Mouse (Mus musculus) spleen, postnatal 0 days (tissue): ENCODE measurements around the gene Prelid1. TPM values are rescaled to one million over a fixed set of nuclear protein-coding genes. Genes with fewer than 3 reads are reported as not detected.

Experiments used
- polyA plus RNA-seq: library from polyadenylated mRNA; unstranded; fragments of >200 nt; fragmentation: Nextera tagmentation; extraction: Ambion mirVana; gene quantifications from 2 replicates; pipeline ENCODE4 v1.2.1, GENCODE M21; 2015

The Prelid1 gene
- polyA plus RNA-seq: 187 and 204 TPM in 2 replicates

GRCm38 (mm10) chr13:55319931-55320533 is at the start of gene Prelid1:
Gene Prelid1 (plus strand): TSS chr13:55320500.

DNA sequence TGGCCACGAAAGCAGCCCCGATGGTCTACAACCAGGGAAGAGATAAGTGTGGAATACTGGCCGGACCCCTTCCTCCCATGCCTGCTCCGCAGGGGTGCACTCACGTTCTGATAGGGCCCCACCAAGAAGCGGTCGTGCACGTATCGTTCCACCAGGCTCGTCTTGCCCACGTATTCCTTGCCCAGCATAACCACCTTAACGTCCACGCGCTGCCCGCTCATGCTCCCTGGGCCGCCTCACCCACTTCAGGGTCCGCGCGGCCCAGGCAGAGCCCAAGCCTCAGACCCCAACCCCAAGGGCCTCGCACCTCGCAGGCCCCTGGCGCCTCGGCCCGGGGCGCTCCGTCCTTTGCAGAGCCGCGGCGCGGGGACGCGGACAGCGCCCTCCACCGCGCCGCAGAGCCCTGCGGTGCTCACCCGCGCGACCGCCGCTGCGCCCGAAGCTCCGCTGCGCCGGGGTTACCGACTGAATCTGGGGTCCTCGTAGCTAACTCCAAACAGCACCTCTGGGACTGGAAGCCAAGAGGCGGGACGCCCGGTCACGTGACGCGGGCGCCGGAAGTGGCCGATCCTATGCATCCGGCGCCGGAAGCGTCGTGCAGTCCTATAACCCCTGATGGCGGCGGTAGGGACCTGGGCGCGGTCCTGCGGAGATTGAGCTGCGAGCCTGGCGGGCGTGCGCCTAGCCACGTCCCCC is 1.3 kb downstream of the Prelid1 start, which contains the start of gene Rab24:
TSS of gene Rab24 (minus strand) at position 513 of the 696 bp plus-strand sequence.

GRCm38 (mm10) chr13:55329683-55330566 is 9.6 kb downstream of the Prelid1 start, which contains the start of gene Mxd3:
Gene Mxd3 (minus strand): TSS chr13:55329823.

DNA sequence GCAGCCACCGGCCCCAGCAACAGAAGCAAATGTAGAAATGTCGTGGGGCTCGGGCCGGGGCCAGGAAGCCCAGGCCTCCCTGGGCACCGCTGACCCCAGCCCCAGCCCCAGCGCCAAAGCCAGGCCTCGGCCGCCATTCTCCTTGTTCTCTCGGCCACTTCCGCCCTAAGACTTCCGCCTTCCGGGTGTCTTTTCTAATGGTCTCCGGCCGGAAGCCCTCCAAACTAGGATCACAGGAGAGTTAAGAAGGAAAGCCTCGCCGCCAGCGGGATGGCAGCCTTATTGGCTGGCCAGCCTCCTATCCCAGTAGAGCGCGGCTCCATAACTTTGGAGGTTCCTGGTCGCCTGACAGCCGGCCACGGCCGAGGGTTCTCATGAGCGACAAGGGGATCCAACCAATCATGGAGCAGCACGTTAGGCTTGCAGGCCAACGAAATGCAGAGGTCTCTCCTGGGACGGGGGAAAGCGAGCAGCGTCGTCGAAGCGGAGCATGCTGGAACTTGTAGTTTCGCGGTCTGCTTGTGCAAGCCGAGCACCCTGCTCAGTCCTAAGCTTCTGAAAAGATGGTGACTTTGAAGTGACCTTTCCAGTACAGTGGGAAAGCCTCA is 42.3 kb downstream of the Prelid1 start, which contains the start of gene Lman2:
TSS of gene Lman2 (minus strand) at position 331 of the 608 bp plus-strand sequence.

GRCm38 (mm10) chr13:55369531-55370114 is 49.3 kb downstream of the Prelid1 start, which contains the start of gene Rgs14:
Gene Rgs14 (plus strand): TSS chr13:55369732.

Other genes with a start within 250 kb of the Prelid1 start
- gene Uimc1, start 220.2 kb upstream of the Prelid1 start, polyA plus RNA-seq: 24.0 and 28.3 TPM in 2 replicates
- gene Zfp346, start 215.2 kb upstream of the Prelid1 start, polyA plus RNA-seq: 9.0 and 9.7 TPM in 2 replicates
- gene Gm17617, start 187.0 kb upstream of the Prelid1 start, polyA plus RNA-seq: not detected in 2 replicates
- 2.5 and 4.5 TPM in 2 replicates for gene Fgfr4, start 167.9 kb upstream of the Prelid1 start, polyA plus RNA-seq
- 33.2 and 37.8 TPM in 2 replicates for gene Nsd1, start 110.7 kb upstream of the Prelid1 start, polyA plus RNA-seq
- 63.1 and 67.9 TPM in 2 replicates for gene Rab24, start 1.4 kb downstream of the Prelid1 start, polyA plus RNA-seq
- 36.7 and 38.4 TPM in 2 replicates for gene Mxd3, start 9.3 kb downstream of the Prelid1 start, polyA plus RNA-seq
- 62.5 and 62.6 TPM in 2 replicates for gene Lman2, start 42.3 kb downstream of the Prelid1 start, polyA plus RNA-seq
- 7.7 and 10.3 TPM in 2 replicates for gene Rgs14, start 49.2 kb downstream of the Prelid1 start, polyA plus RNA-seq
- gene Slc34a1, start 77.7 kb downstream of the Prelid1 start, polyA plus RNA-seq: not detected in 2 replicates
- not detected in 2 replicates for gene Pfn3, start 94.7 kb downstream of the Prelid1 start, polyA plus RNA-seq
- 0.15 and 0.16 TPM in 2 replicates for gene F12, start 106.3 kb downstream of the Prelid1 start, polyA plus RNA-seq
- gene Grk6, start 124.6 kb downstream of the Prelid1 start, polyA plus RNA-seq: 32.7 and 40.8 TPM in 2 replicates
- gene Prr7, start 143.8 kb downstream of the Prelid1 start, polyA plus RNA-seq: 0.14 and 0.28 TPM in 2 replicates
- 16.3 and 20.8 TPM in 2 replicates for gene Dbn1, start 167.6 kb downstream of the Prelid1 start, polyA plus RNA-seq
- 37.8 and 45.4 TPM in 2 replicates for gene Pdlim7, start 193.2 kb downstream of the Prelid1 start, polyA plus RNA-seq
- gene Dok3, start 208.8 kb downstream of the Prelid1 start, polyA plus RNA-seq: 36.9 and 49.7 TPM in 2 replicates
- gene Ddx41, start 216.2 kb downstream of the Prelid1 start, polyA plus RNA-seq: 29.2 and 35.3 TPM in 2 replicates